ENCODE assay signal across 8 mouse cellular contexts in genomic region chr1:83038109-83038672, GRCm38 (mm10). TPM values are rescaled to one million over a fixed set of nuclear protein-coding genes. Genes with fewer than 3 reads are reported as not detected.
DNase-seq lines count a peak whose midpoint lies in the region; ATAC-seq and TF ChIP-seq lines count a peak whose summit lies in the region.

Gene Slc19a3, minus strand, starts transcription at chr1:83038448.

- peak; percentile 81 for ATAC-seq in heart, embryonic 14.5 days (ENCODE audit: insufficient number of reproducible peaks, insufficient read depth, low FRiP score, low read depth)
- ATAC-seq in kidney, postnatal 0 days (replicated peaks; ENCODE audit: low FRiP score, low read depth) = peak; percentile 90

- intact Hi-C loops in gastrocnemius, postnatal 14 days (cut with DNase I; ENCODE audit: low total_unique reads) = no loop called here

- no peaks in the 10 kb centered on the region for H3K9me3 ChIP-seq in heart, embryonic 14.5 days (ENCODE audit: control insufficient read depth, low read length)
- H3K9me3 ChIP-seq in kidney, postnatal 0 days (replicated peaks; ENCODE audit: low read length) = no peaks in the 10 kb centered on the region

- peak within 1 kb of the TSS; percentile 44 to 60; a peak in 1 of 4 replicates for H3K27ac ChIP-seq in heart, embryonic 14.5 days (replicated peaks in 1 of 2; ENCODE audit: control insufficient read depth in 1 of 2, insufficient read depth in 1 of 2, low read depth in 2 of 2, low read length in 2 of 2)
- no peak within 1 kb of the TSS for H3K27ac ChIP-seq in kidney, postnatal 0 days
- no peak within 1 kb of the TSS for H3K27ac ChIP-seq in liver, adult 2 months (replicated peaks; ENCODE audit: insufficient read depth, low read depth, low read length)

- H3K4me3 ChIP-seq in heart, embryonic 14.5 days (ENCODE audit: control insufficient read depth in 1 of 2, insufficient read depth in 1 of 2, low read depth in 1 of 2, low read length in 2 of 2) = peak within 1 kb of the TSS; percentile 63 to 75
- H3K4me3 ChIP-seq in kidney, postnatal 0 days (replicated peaks; ENCODE audit: low read depth, low read length) = peak within 1 kb of the TSS; percentile 47
- peak within 1 kb of the TSS; percentile 8 for H3K4me3 ChIP-seq in liver, adult 2 months (ENCODE audit: insufficient read depth, low read depth, low read length)
- H3K4me3 ChIP-seq in myocyte = no peak within 1 kb of the TSS

- peak within 1 kb of the TSS; percentile 74 for H3K9ac ChIP-seq in heart, embryonic 14.5 days (ENCODE audit: low read length)
- H3K9ac ChIP-seq in kidney, postnatal 0 days (ENCODE audit: low read depth, low read length) = peak within 1 kb of the TSS; percentile 40
- peak within 1 kb of the TSS; percentile 22; the same call in 1 of the 2 replicates for H3K9ac ChIP-seq in liver, adult 2 months (ENCODE audit: low read depth, low read length)

- H3K79me2 ChIP-seq in liver, adult 2 months (ENCODE audit: control insufficient read depth, insufficient read depth, low read length) = no peaks in the 10 kb centered on the region
- no peaks in the 10 kb centered on the region for H3K79me2 ChIP-seq in myocyte (ENCODE audit: control insufficient read depth, insufficient read depth)

- no peaks in the 10 kb centered on the region for H3K36me3 ChIP-seq in heart, embryonic 14.5 days (ENCODE audit: control insufficient read depth, insufficient read depth, low read length)
- no peaks in the 10 kb centered on the region for H3K36me3 ChIP-seq in kidney, postnatal 0 days (ENCODE audit: insufficient read depth, low read length)
- H3K36me3 ChIP-seq in liver, adult 2 months (ENCODE audit: control insufficient read depth, insufficient read depth, low read length) = no peaks in the 10 kb centered on the region
- no peaks in the 10 kb centered on the region for H3K36me3 ChIP-seq in myocyte (ENCODE audit: control insufficient read depth, insufficient read depth)

- H3K4me2 ChIP-seq in heart, embryonic 14.5 days (ENCODE audit: low read length) = peak within 1 kb of the TSS; percentile 82
- peak within 1 kb of the TSS; percentile 66 for H3K4me2 ChIP-seq in kidney, postnatal 0 days (ENCODE audit: low read length)
- H3K4me2 ChIP-seq in myocyte (ENCODE audit: low read depth) = peak within 1 kb of the TSS; percentile 7

- no peaks in the 10 kb centered on the region for H3K27me3 ChIP-seq in heart, embryonic 14.5 days (ENCODE audit: control insufficient read depth, insufficient read depth, low read length)
- H3K27me3 ChIP-seq in kidney, postnatal 0 days (ENCODE audit: insufficient read depth, low read length) = no peaks in the 10 kb centered on the region
- H3K27me3 ChIP-seq in liver, adult 2 months (ENCODE audit: control insufficient read depth, insufficient read depth, low read length) = no peaks in the 10 kb centered on the region
- H3K27me3 ChIP-seq in myocyte (ENCODE audit: control insufficient read depth, insufficient read depth, insufficient read length) = peaks cover 10% of the 10 kb centered on the region

- under 1% methylated on average over 25 of the region's 25 CpGs for WGBS in heart, embryonic 14.5 days
- WGBS in kidney, postnatal 0 days = under 1% methylated on average over 25 of the region's 25 CpGs
- 3% methylated on average over 25 of the region's 25 CpGs for WGBS in liver, adult 2 months

- peak; percentile 13 for DNase-seq in gastrocnemius, postnatal 14 days
- no peak for DNase-seq in gastrocnemius, postnatal 10 days
- peak; percentile 57 for DNase-seq in embryo, embryonic 9.5 days (ENCODE audit: extremely low spot score)
- DNase-seq in kidney, postnatal 0 days (ENCODE audit: low spot score) = peak; percentile 76
- DNase-seq in liver, adult 2 months (ENCODE audit: extremely low read depth, low read depth, low spot score) = peak; percentile 26
- DNase-seq in thymus, postnatal 10 days (ENCODE audit: low spot score in 2 of 2) = no peak

- H3ac ChIP-seq in myocyte (ENCODE audit: control insufficient read depth, insufficient read length) = no peak within 1 kb of the TSS

- peaks cover 2 to 6% of the 10 kb centered on the region in 2 experiments; a peak in 1 of 4 replicates for H3K4me1 ChIP-seq in heart, embryonic 14.5 days (ENCODE audit: control insufficient read depth in 2 of 2, insufficient read depth in 2 of 2, low read length in 2 of 2)
- H3K4me1 ChIP-seq in kidney, postnatal 0 days (replicated peaks; ENCODE audit: insufficient read depth, low read length) = 0 out of 2 replicates have a peak, but pooled peaks cover 4% of the 10 kb centered on the region
- no peaks in the 10 kb centered on the region for H3K4me1 ChIP-seq in liver, adult 2 months (ENCODE audit: control insufficient read depth, insufficient read depth, low read length)

- no peak for TF ChIP-seq POLR2A in liver, adult 2 months (IDR thresholded peaks at IDR 0.05; ENCODE audit: extremely low read depth, insufficient read depth, low read length)
- no peak for TF ChIP-seq POLR2A in myocyte (IDR thresholded peaks at IDR 0.05; ENCODE audit: insufficient read length, low read depth)

- TF ChIP-seq CTCF in kidney, postnatal 0 days (IDR thresholded peaks at IDR 0.05; ENCODE audit: low read depth) = no peak
- no peak for TF ChIP-seq CTCF in liver, adult 2 months (IDR thresholded peaks at IDR 0.05; ENCODE audit: low read depth, low read length)

TF ChIP-seq in myocyte, 11 proteins besides CTCF, POLR2A, EP300 and RAD21:
- TF ChIP-seq MYOD1 (IDR thresholded peaks at IDR 0.05; ENCODE audit: control insufficient read depth in 1 of 3, insufficient read length in 2 of 3, low read depth in 2 of 3) = no peak
- no peak for TF ChIP-seq POLR2AphosphoS2 (IDR thresholded peaks at IDR 0.05; ENCODE audit: insufficient read length, low read depth)
- no peak for TF ChIP-seq MYOG (IDR thresholded peaks at IDR 0.05; ENCODE audit: control insufficient read depth in 1 of 3, insufficient read depth in 1 of 3, insufficient read length in 2 of 3, low read depth in 2 of 3)

RNA-seq across cellular contexts. Expression of gene Slc19a3, which starts in this region (rescaled TPM):
- total RNA-seq in gastrocnemius, postnatal 14 days (2021) = not detected
- under 1 TPM in 1 of 2 experiments, not detected in 1; 0.16 TPM for total RNA-seq in gastrocnemius, postnatal 10 days (2021)
- 2.4 and 2.7 TPM in 2 replicates for polyA plus RNA-seq in heart, embryonic 14.5 days (2014; fragmentation: Nextera tagmentation; extraction: Ambion mirVana)
- polyA plus RNA-seq in kidney, postnatal 0 days (2015; fragmentation: Nextera tagmentation; extraction: Ambion mirVana) = 3.1 and 3.4 TPM in 2 replicates
- not detected in 2 replicates for total RNA-seq in liver, adult 2 months (2014; rRNA removed)
- 0.11 TPM in 1 of 2 replicates, not detected in the other for polyA plus RNA-seq in liver, adult 2 months (2012; rRNA removed)
- polyA plus RNA-seq in myocyte (2012; fragmentation: generic; extraction: Trizol) = 0.07 TPM

Comparison
In these comparisons a context has a peak if more than half of its experiments do, and no peak if none do; other contexts are left out.
1. Peak in DNase-seq in gastrocnemius, postnatal 14 days; RNA of the gene not detected or under 1 TPM.
2. Peak in DNase-seq, H3K4me3 ChIP-seq and H3K9ac ChIP-seq in liver, adult 2 months; RNA of the gene not detected or under 1 TPM.
3. DNase-seq: peak in embryo, embryonic 9.5 days (single experiment) and kidney, postnatal 0 days (single experiment); none in gastrocnemius, postnatal 10 days (single experiment) and thymus, postnatal 10 days (0 of 2).
4. H3K27ac ChIP-seq: peak in heart, embryonic 14.5 days (2 of 2); none in kidney, postnatal 0 days (single experiment) and liver, adult 2 months (single experiment).
5. H3K4me2 ChIP-seq: peak in every context shown above with its lines; median percentile 82 in heart, embryonic 14.5 days; 66 in kidney, postnatal 0 days; 7 in myocyte.
6. H3K9ac ChIP-seq: peak in every context shown above with its lines; median percentile 74 in heart, embryonic 14.5 days; 40 in kidney, postnatal 0 days; 22 in liver, adult 2 months.